Mouse (Mus musculus) megakaryocyte progenitor cell, adult 5-6 weeks (primary cell): ENCODE results near the gene Hira. TPM values are rescaled to one million over a fixed set of nuclear protein-coding genes. Genes with fewer than 3 reads are reported as not detected.
"Not testable (repeated sequence)": the region's sequence is repeated elsewhere in the genome, so short reads cannot be mapped to it uniquely, and the experiment has no call there.

Source experiments
- ATAC-seq: replicated peaks from 2 replicates; pipeline ENCODE4 v1.8.0; 2016; ENCODE audit warnings: mild to moderate bottlenecking, moderate TSS enrichment, inconsistent platforms; ENCODE audit not compliant: poor library complexity
- total RNA-seq, 2 experiments: library from RNA; stranded (forward) in 1 of 2; stranded (reverse) in 1 of 2; fragments of 157-497, 149-512 nt in 1 of 2; fragments of 200-1000 nt in 1 of 2; gene quantifications; 2 replicates each; pipeline versions ENCODE4 v1.2.3 to v1.2.4; 2015 to 2017

Gene Hira
- total RNA-seq (2015) (44.2 and 47.4 TPM in 2 replicates), total RNA-seq (2017) (55.6 and 70.6 TPM in 2 replicates)

GRCm38 (mm10) chr16:18876442-18877308, at the start of gene Hira, which contains the start of gene Mrpl40:
Gene Hira (plus strand): TSS chr16:18877037.
Gene Mrpl40 (minus strand): TSS chr16:18876862.
- ATAC-seq: peak; percentile 78

GRCm38 (mm10) chr16:18828630-18829029, 48.2 kb upstream of the Hira start:
- no peak for ATAC-seq

- no peak for ATAC-seq
Observed at GRCm38 (mm10) chr16:18829102-18829501, 47.7 kb upstream of the Hira start.

GRCm38 (mm10) chr16:18833486-18833885, 43.4 kb upstream of the Hira start:
- ATAC-seq: no peak

- ATAC-seq: no peak
Observed at GRCm38 (mm10) chr16:18836073-18836467, 40.8 kb upstream of the Hira start.

GRCm38 (mm10) chr16:18836468-18837208, 40.2 kb upstream of the Hira start, which contains the start of the genes 2510002D24Rik and Gm28539:
Gene 2510002D24Rik (plus strand): TSS chr16:18836578.
Gene Gm28539 (plus strand): TSS chr16:18836584.
- ATAC-seq: peak; percentile 96

GRCm38 (mm10) chr16:18838346-18838745, 38.5 kb upstream of the Hira start:
- no peak for ATAC-seq

GRCm38 (mm10) chr16:18846301-18846820, 30.5 kb upstream of the Hira start:
- no peak for ATAC-seq

- not testable (repeated sequence) for ATAC-seq
Observed at GRCm38 (mm10) chr16:18849521-18850190, 27.2 kb upstream of the Hira start.

- ATAC-seq: peak; percentile 97
Observed at GRCm38 (mm10) chr16:18858551-18858950, 18.3 kb upstream of the Hira start.

- no peak for ATAC-seq
Observed at GRCm38 (mm10) chr16:18860186-18860585, 16.7 kb upstream of the Hira start.

GRCm38 (mm10) chr16:18870495-18870894, 6.3 kb upstream of the Hira start:
- not testable (repeated sequence) for ATAC-seq

GRCm38 (mm10) chr16:18876091-18876441, 771 bp upstream of the Hira start:
- ATAC-seq: no peak

GRCm38 (mm10) chr16:18877386-18878090, 701 bp downstream of the Hira start:
- peak; percentile 64 for ATAC-seq

- ATAC-seq: peak; percentile 21
Observed at GRCm38 (mm10) chr16:18878091-18878720, 1.4 kb downstream of the Hira start.

- ATAC-seq: no peak
Observed at GRCm38 (mm10) chr16:18884044-18884443, 7.2 kb downstream of the Hira start.

GRCm38 (mm10) chr16:18893840-18894372, 17.1 kb downstream of the Hira start:
- ATAC-seq: no peak

- 0 out of 2 replicates have a peak, but pooled peaks have one; percentile 14 for ATAC-seq
Observed at GRCm38 (mm10) chr16:18895249-18895648, 18.4 kb downstream of the Hira start.

- ATAC-seq: peak; percentile 77
Observed at GRCm38 (mm10) chr16:18896429-18896828, 19.6 kb downstream of the Hira start.
